Mouse (Mus musculus) stomach, postnatal 0 days (tissue): ENCODE data around the gene Cavin1.

Experiments
- CTCF ChIP-seq: IDR thresholded peaks from 2 replicates; pipeline ENCODE4 v1.5.1; 2016; ENCODE audit warnings: antibody characterized with exemption, low read depth, mild to moderate bottlenecking, moderate library complexity
- EP300 ChIP-seq: optimal IDR thresholded peaks from 2 replicates; pipeline ENCODE3; 2016; ENCODE audit warnings: antibody characterized with exemption

GRCm38 (mm10) chr11:100916432-100916971, 54.2 kb downstream of the Cavin1 start:
- TF ChIP-seq CTCF (no peak), EP300 (no peak)
